Mouse (Mus musculus): ENCODE results near the gene Mrrf. TPM values are rescaled to one million over a fixed set of nuclear protein-coding genes. Genes with fewer than 3 reads are reported as not detected.

Gene Mrrf
- polyA plus RNA-seq, 1 experiment = 24.5 TPM

- H3K4me3 ChIP-seq (replicated peaks; ENCODE audit: extremely low read depth, low read depth, low read length) = no peak overlapping the region
- no peak for DNase-seq
- TF ChIP-seq CTCF (IDR thresholded peaks at IDR 0.05; ENCODE audit: insufficient read depth, low read length) = no peak
- no peak for TF ChIP-seq POLR2A (IDR thresholded peaks at IDR 0.05; ENCODE audit: borderline replicate concordance, extremely low read depth, low read depth, low read length)
- H3K4me1 ChIP-seq (ENCODE audit: control insufficient read depth, insufficient read depth, low read length) = peaks cover 11% of the 10 kb centered on the region
- WGBS = 40% methylated on average over 4 of the region's 4 CpGs
Observed at GRCm38 (mm10) chr2:36220891-36221290, 84.7 kb downstream of the Mrrf start.

GRCm38 (mm10) chr2:36222168-36222848, 86.1 kb downstream of the Mrrf start:
- TF ChIP-seq POLR2A (IDR thresholded peaks at IDR 0.05; ENCODE audit: borderline replicate concordance, extremely low read depth, low read depth, low read length) (no peak), CTCF (IDR thresholded peaks at IDR 0.05; ENCODE audit: insufficient read depth, low read length) (no peak)
- Histone ChIP-seq H3K4me3 (replicated peaks; ENCODE audit: extremely low read depth, low read depth, low read length) (no peak overlapping the region), H3K4me1 (ENCODE audit: control insufficient read depth, insufficient read depth, low read length) (peaks cover 3% of the 10 kb centered on the region)
- 69% methylated on average over 7 of the region's 7 CpGs for WGBS
- no peak for DNase-seq

- no peaks in the 10 kb centered on the region for H3K4me1 ChIP-seq (ENCODE audit: control insufficient read depth, insufficient read depth, low read length)
- TF ChIP-seq POLR2A (IDR thresholded peaks at IDR 0.05; ENCODE audit: borderline replicate concordance, extremely low read depth, low read depth, low read length) = no peak
- no peak for TF ChIP-seq CTCF (IDR thresholded peaks at IDR 0.05; ENCODE audit: insufficient read depth, low read length)
- DNase-seq = no peak
- H3K4me3 ChIP-seq (replicated peaks; ENCODE audit: extremely low read depth, low read depth, low read length) = no peak overlapping the region
Observed at GRCm38 (mm10) chr2:36223436-36223835, 87.2 kb downstream of the Mrrf start.

- Histone ChIP-seq H3K4me1 (ENCODE audit: control insufficient read depth, insufficient read depth, low read length) (no peaks in the 10 kb centered on the region), H3K4me3 (replicated peaks; ENCODE audit: extremely low read depth, low read depth, low read length) (no peak overlapping the region)
- DNase-seq = no peak
- no peak for TF ChIP-seq CTCF (IDR thresholded peaks at IDR 0.05; ENCODE audit: insufficient read depth, low read length)
- no peak for TF ChIP-seq POLR2A (IDR thresholded peaks at IDR 0.05; ENCODE audit: borderline replicate concordance, extremely low read depth, low read depth, low read length)
- 68% methylated on average over 7 of the region's 7 CpGs for WGBS
Observed at GRCm38 (mm10) chr2:36224153-36224552, 88.0 kb downstream of the Mrrf start.

GRCm38 (mm10) chr2:36224599-36224998, 88.4 kb downstream of the Mrrf start:
- WGBS = 18% methylated on average over 2 of the region's 2 CpGs
- DNase-seq = no peak
- TF ChIP-seq POLR2A (IDR thresholded peaks at IDR 0.05; ENCODE audit: borderline replicate concordance, extremely low read depth, low read depth, low read length) = no peak
- no peak for TF ChIP-seq CTCF (IDR thresholded peaks at IDR 0.05; ENCODE audit: insufficient read depth, low read length)
- Histone ChIP-seq H3K4me1 (ENCODE audit: control insufficient read depth, insufficient read depth, low read length) (no peaks in the 10 kb centered on the region), H3K4me3 (replicated peaks; ENCODE audit: extremely low read depth, low read depth, low read length) (no peak overlapping the region)

- WGBS = under 1% methylated on average over 18 of the region's 18 CpGs
- H3K4me3 ChIP-seq (replicated peaks; ENCODE audit: extremely low read depth, low read depth, low read length) = peak within 1 kb of the TSS; percentile 64
- TF ChIP-seq CTCF (IDR thresholded peaks at IDR 0.05; ENCODE audit: insufficient read depth, low read length) (no peak), POLR2A (IDR thresholded peaks at IDR 0.05; ENCODE audit: borderline replicate concordance, extremely low read depth, low read depth, low read length) (peak; percentile 86; the same call in 1 of the 2 replicates)
- H3K4me1 ChIP-seq (ENCODE audit: control insufficient read depth, insufficient read depth, low read length) = peaks cover 15% of the 10 kb centered on the region
- DNase-seq = peak; percentile 76
Observed at GRCm38 (mm10) chr2:36230366-36230765, 94.2 kb downstream of the Mrrf start, which contains the start of gene Ptgs1. TSS of gene Ptgs1 (plus strand) at chr2:36230426.

GRCm38 (mm10) chr2:36230967-36231366, 94.8 kb downstream of the Mrrf start:
- DNase-seq = peak; percentile 17
- Histone ChIP-seq H3K4me3 (replicated peaks; ENCODE audit: extremely low read depth, low read depth, low read length) (peak overlapping the region; percentile 64), H3K4me1 (ENCODE audit: control insufficient read depth, insufficient read depth, low read length) (peaks cover 21% of the 10 kb centered on the region)
- no peak for TF ChIP-seq POLR2A (IDR thresholded peaks at IDR 0.05; ENCODE audit: borderline replicate concordance, extremely low read depth, low read depth, low read length)
- TF ChIP-seq CTCF (IDR thresholded peaks at IDR 0.05; ENCODE audit: insufficient read depth, low read length) = no peak
- 8% methylated on average over 10 of the region's 10 CpGs for WGBS

GRCm38 (mm10) chr2:36234526-36235368, 98.6 kb downstream of the Mrrf start:
- Histone ChIP-seq H3K4me1 (ENCODE audit: control insufficient read depth, insufficient read depth, low read length) (peaks cover 22% of the 10 kb centered on the region), H3K4me3 (replicated peaks; ENCODE audit: extremely low read depth, low read depth, low read length) (no peak overlapping the region)
- peak; percentile 25 for DNase-seq
- TF ChIP-seq POLR2A (IDR thresholded peaks at IDR 0.05; ENCODE audit: borderline replicate concordance, extremely low read depth, low read depth, low read length) = no peak
- 26% methylated on average over 7 of the region's 7 CpGs for WGBS

GRCm38 (mm10) chr2:36235917-36236316, 99.7 kb downstream of the Mrrf start:
- 16% methylated on average over 4 of the region's 4 CpGs for WGBS
- DNase-seq = peak; percentile 36
- TF ChIP-seq CTCF (IDR thresholded peaks at IDR 0.05; ENCODE audit: insufficient read depth, low read length) = no peak
- no peak for TF ChIP-seq POLR2A (IDR thresholded peaks at IDR 0.05; ENCODE audit: borderline replicate concordance, extremely low read depth, low read depth, low read length)
- Histone ChIP-seq H3K4me1 (ENCODE audit: control insufficient read depth, insufficient read depth, low read length) (peaks cover 18% of the 10 kb centered on the region), H3K4me3 (replicated peaks; ENCODE audit: extremely low read depth, low read depth, low read length) (no peak overlapping the region)
